Comparison of ENCODE assay signal across 9 mouse cellular contexts in genomic region chr8:88701611-88702010, GRCm38 (mm10). TPM values are rescaled to one million over a fixed set of nuclear protein-coding genes. Genes with fewer than 3 reads are reported as not detected.
A peak's percentile ranks its signal among the peaks of the same experiment; 100 is the strongest.
DNase-seq lines count a peak whose midpoint lies in the region; ATAC-seq and TF ChIP-seq lines count a peak whose summit lies in the region.
"Had no signal": no experiment of that assay in that cellular context is flagged by ENCODE, and none has a peak within 500 bp of the region (broad histone marks: within the 10 kb centered on the region; RNA-seq: fewer than 3 reads in every experiment).

No protein-coding gene starts in this region.

- no peaks in the 10 kb centered on the region for H3K27me3 ChIP-seq in hindbrain, postnatal 0 days (ENCODE audit: insufficient read depth, low read length)
- H3K27me3 ChIP-seq in hindbrain, embryonic 10.5 days (ENCODE audit: insufficient read depth, poor library complexity, severe bottlenecking) = no peaks in the 10 kb centered on the region
- no peaks in the 10 kb centered on the region for H3K27me3 ChIP-seq in spleen, adult 2 months (ENCODE audit: control insufficient read depth, insufficient read depth, low read length)

- no peaks in the 10 kb centered on the region for H3K4me1 ChIP-seq in hindbrain, postnatal 0 days (ENCODE audit: insufficient read depth, low read length)
- peaks cover 10% of the 10 kb centered on the region for H3K4me1 ChIP-seq in hindbrain, embryonic 10.5 days (replicated peaks)
- H3K4me1 ChIP-seq in spleen, adult 2 months (ENCODE audit: control insufficient read depth, insufficient read depth, insufficient read length) = no peaks in the 10 kb centered on the region; the same call in 1 of the 2 replicates
- H3K4me1 ChIP-seq in cortical plate, adult 2 months (ENCODE audit: control insufficient read depth, insufficient read depth, low read length) = no peaks in the 10 kb centered on the region; the same call in 1 of the 2 replicates

- no peak overlapping the region for H3K27ac ChIP-seq in hindbrain, postnatal 0 days
- no peak overlapping the region for H3K27ac ChIP-seq in hindbrain, embryonic 10.5 days
- no peak overlapping the region for H3K27ac ChIP-seq in spleen, adult 2 months (ENCODE audit: insufficient read depth, low read length)
- no peak overlapping the region for H3K27ac ChIP-seq in cortical plate, adult 2 months (ENCODE audit: insufficient read depth, low read length)

- no peak overlapping the region for H3K4me3 ChIP-seq in hindbrain, postnatal 0 days (ENCODE audit: low read length)
- no peak overlapping the region for H3K4me3 ChIP-seq in hindbrain, embryonic 10.5 days
- H3K4me3 ChIP-seq in spleen, adult 2 months (ENCODE audit: extremely low read depth, insufficient read depth, insufficient read length) = no peak overlapping the region
- H3K4me3 ChIP-seq in cortical plate, adult 2 months (ENCODE audit: insufficient read depth, low read length) = no peak overlapping the region

- TF ChIP-seq CTCF in hindbrain, postnatal 0 days (IDR thresholded peaks at IDR 0.05; ENCODE audit: low read depth) = peak; percentile 67
- TF ChIP-seq CTCF in spleen, adult 2 months (IDR thresholded peaks at IDR 0.05; ENCODE audit: extremely low read depth, insufficient read depth, insufficient read length, insufficient replicate concordance) = peak; percentile 41; the same call in 1 of the 2 replicates
- TF ChIP-seq CTCF in cortical plate, adult 2 months (IDR thresholded peaks at IDR 0.05; ENCODE audit: extremely low read depth, insufficient read depth, low read length) = peak; percentile 41; the same call in 1 of the 2 replicates

- DNase-seq in hindbrain, postnatal 0 days (ENCODE audit: low spot score) = peak; percentile 57
- DNase-seq in hindbrain, embryonic 10.5 days (ENCODE audit: low spot score) = no peak
- no peak for DNase-seq in spleen, adult 2 months (ENCODE audit: low read depth in 1 of 2, low spot score in 2 of 2)
- DNase-seq in spleen, postnatal 10 days (ENCODE audit: low spot score in 2 of 2) = no peak
- DNase-seq in thymus, postnatal 4 days = peak; percentile 58
- no peak for DNase-seq in spleen, postnatal 14 days (ENCODE audit: low spot score in 2 of 2)
- DNase-seq: gastrocnemius, postnatal 25 days had no signal

- no peaks in the 10 kb centered on the region for H3K36me3 ChIP-seq in hindbrain, postnatal 0 days (ENCODE audit: insufficient read depth, low read length)
- no peaks in the 10 kb centered on the region for H3K36me3 ChIP-seq in hindbrain, embryonic 10.5 days
- peaks cover 2% of the 10 kb centered on the region; the same call in 1 of the 2 replicates for H3K36me3 ChIP-seq in spleen, adult 2 months (ENCODE audit: control insufficient read depth, insufficient read depth, low read length)

- no peak for ATAC-seq in hindbrain, postnatal 0 days
- no peak for ATAC-seq in megakaryocyte-erythroid progenitor cell, adult 5-6 weeks (replicated peaks; ENCODE audit: low FRiP score, low TSS enrichment, poor library complexity, severe bottlenecking)

- 22% methylated on average over 2 of the region's 2 CpGs for WGBS in hindbrain, postnatal 0 days
- 30% methylated on average over 2 of the region's 2 CpGs for WGBS in hindbrain, embryonic 10.5 days
- WGBS in spleen, adult 2 months = 15% methylated on average over 2 of the region's 2 CpGs

- H3K9ac ChIP-seq in hindbrain, postnatal 0 days (replicated peaks; ENCODE audit: low read length) = no peak overlapping the region

- no peaks in the 10 kb centered on the region for H3K9me3 ChIP-seq in hindbrain, postnatal 0 days (ENCODE audit: low read length)
- no peaks in the 10 kb centered on the region for H3K9me3 ChIP-seq in hindbrain, embryonic 10.5 days

- no peak overlapping the region for H3K4me2 ChIP-seq in hindbrain, postnatal 0 days (ENCODE audit: low read depth, low read length)

- no peak for TF ChIP-seq POLR2A in spleen, adult 2 months (IDR thresholded peaks at IDR 0.05; ENCODE audit: low read depth, low read length)
- TF ChIP-seq POLR2A in cortical plate, adult 2 months (IDR thresholded peaks at IDR 0.05; ENCODE audit: extremely low read depth, insufficient read depth, low read length) = no peak

RNA-seq across cellular contexts. Expression of gene Cyld, which starts 4.8 kb away (rescaled TPM):
- 13.1 and 16.2 TPM in 2 replicates for total RNA-seq in hindbrain, postnatal 0 days (2014; rRNA removed)
- polyA plus RNA-seq in hindbrain, postnatal 0 days (2015; fragmentation: Nextera tagmentation; extraction: Ambion mirVana) = 11.0 and 11.9 TPM in 2 replicates
- 9.8 and 10.8 TPM in 2 replicates for polyA plus RNA-seq in hindbrain, embryonic 10.5 days (2016; fragmentation: Nextera tagmentation; extraction: Ambion mirVana)
- 10.1 and 10.3 TPM in 2 replicates for polyA plus RNA-seq in spleen, adult 2 months (2012; rRNA removed)
- polyA plus RNA-seq in cortical plate, adult 2 months (2012; rRNA removed) = 26.9 and 31.0 TPM in 2 replicates
- 22.8 and 23.4 TPM in 2 replicates for total RNA-seq in megakaryocyte-erythroid progenitor cell, adult 5-6 weeks (2014; fragmentation: Nextera tagmentation)
- 23.5 and 31.9 TPM in 2 replicates for total RNA-seq in megakaryocyte-erythroid progenitor cell, adult 5-6 weeks (2017)

RNA-seq across cellular contexts. Expression of gene Nod2, which starts 54.5 kb away (rescaled TPM):
- total RNA-seq in hindbrain, postnatal 0 days (2014; rRNA removed) = 0.32 and 1.7 TPM in 2 replicates
- 0.05 TPM in 1 of 2 replicates, not detected in the other for polyA plus RNA-seq in hindbrain, postnatal 0 days (2015; fragmentation: Nextera tagmentation; extraction: Ambion mirVana)
- polyA plus RNA-seq in hindbrain, embryonic 10.5 days (2016; fragmentation: Nextera tagmentation; extraction: Ambion mirVana) = 0.15 and 0.17 TPM in 2 replicates
- 3.2 and 3.7 TPM in 2 replicates for polyA plus RNA-seq in spleen, adult 2 months (2012; rRNA removed)
- 0.13 and 0.31 TPM in 2 replicates for polyA plus RNA-seq in cortical plate, adult 2 months (2012; rRNA removed)
- not detected in 2 replicates for total RNA-seq in megakaryocyte-erythroid progenitor cell, adult 5-6 weeks (2014; fragmentation: Nextera tagmentation)
- total RNA-seq in megakaryocyte-erythroid progenitor cell, adult 5-6 weeks (2017) = 0.19 TPM in 1 of 2 replicates, not detected in the other

Comparison
In these comparisons a context has a peak if more than half of its experiments do, and no peak if none do; other contexts are left out.
1. DNase-seq: peak in hindbrain, postnatal 0 days (single experiment) and thymus, postnatal 4 days (single experiment); none in hindbrain, embryonic 10.5 days (single experiment), spleen, adult 2 months (0 of 2), spleen, postnatal 10 days (0 of 2) and spleen, postnatal 14 days (0 of 2).
2. Peak in every context shown above with its lines, with median percentiles within 50 percentile points of each other: CTCF ChIP-seq.